Mouse (Mus musculus): Measurements from ENCODE around the gene Hck.

Hck gene

DNA sequence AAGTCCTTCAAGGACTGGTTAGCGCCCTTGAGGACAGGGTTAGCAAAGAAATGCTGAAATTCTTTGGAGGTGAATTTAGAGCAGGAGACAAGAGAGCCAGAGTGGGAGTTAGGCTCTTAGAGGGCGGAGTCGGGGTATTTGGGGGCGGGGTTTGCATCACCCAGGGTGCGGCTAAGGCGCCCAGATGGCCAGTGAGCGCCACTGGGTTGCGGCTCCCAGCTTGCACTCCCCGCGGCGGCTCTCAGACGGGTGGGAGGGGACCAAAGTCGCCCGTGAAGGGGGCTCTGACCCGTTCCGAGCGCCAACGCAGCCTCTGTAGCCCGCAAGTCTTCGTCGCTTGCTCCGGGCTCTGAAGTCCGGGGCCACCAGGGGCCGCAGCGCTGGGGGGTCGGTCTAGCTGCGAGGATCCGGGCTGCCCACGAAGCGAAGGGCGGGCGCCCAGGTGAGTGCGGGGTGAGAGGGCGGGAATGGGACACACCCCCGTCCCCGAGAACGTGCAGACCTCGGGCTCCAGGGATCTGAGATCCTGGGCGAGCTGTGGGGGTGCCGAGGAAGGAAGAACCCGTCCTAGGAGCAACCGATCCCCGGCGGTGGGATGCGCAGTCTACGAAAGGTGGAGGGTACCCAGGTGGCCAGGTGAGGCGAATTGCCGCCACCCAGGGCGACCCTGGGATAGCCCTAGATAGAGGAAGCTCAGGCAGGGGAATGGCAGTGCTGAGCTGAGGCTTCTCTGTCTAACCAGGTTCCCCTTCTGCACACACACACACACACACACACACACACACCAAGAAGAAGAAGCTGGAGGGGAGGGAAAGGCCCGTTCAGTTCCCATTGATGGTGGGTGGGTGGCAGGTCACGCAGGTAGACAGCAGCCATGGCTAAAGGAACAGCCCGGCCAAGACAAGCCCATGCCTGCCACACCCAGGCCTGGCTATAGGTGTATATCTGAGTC, at the start of gene Hck:
TSS of gene Hck (plus strand) at position 156 of the 952 bp plus-strand sequence.
- no peak for DNase-seq (ENCODE audit: low read depth, low spot score)

DNA sequence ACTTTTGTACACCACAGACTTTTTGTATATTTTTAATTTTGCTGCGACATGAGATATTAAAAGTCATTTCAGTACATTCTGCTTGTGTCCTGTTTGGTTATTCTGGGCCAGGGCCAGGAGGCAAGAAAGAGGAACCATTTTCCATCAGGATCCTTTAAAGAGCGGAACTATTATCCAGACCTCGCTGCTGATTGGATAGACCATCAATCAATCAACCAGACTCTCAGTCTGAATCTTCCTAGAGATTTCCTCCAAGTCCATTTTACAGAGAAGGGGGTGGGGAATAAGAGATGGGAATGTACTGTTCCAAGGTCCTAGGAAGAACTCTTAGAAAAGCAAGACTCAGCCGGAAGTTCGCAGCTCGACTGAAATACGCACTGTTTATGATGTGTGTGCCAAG, 48.1 kb upstream of the Hck start:
- no peak for DNase-seq (ENCODE audit: low read depth, low spot score)

DNA sequence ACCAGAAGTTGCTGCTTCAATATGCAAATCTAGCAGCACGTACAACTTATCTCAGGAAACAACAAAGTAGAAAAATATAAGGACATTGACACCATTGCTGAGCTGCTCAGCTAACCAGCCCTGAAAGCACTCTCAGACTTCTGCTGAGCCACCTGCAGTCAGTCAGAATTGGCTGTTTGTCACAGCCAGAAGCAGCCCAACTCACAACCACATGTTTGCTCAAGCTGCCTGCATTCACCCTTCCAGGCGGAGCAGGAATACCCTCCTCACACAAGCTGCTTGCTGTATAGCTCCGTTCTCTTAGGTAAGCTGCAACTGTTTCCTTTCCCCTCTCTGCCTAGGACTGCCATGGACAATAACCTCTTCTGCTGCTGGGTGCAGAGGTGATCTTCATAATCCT, 44.9 kb upstream of the Hck start:
- no peak for DNase-seq (ENCODE audit: low read depth, low spot score)

DNA sequence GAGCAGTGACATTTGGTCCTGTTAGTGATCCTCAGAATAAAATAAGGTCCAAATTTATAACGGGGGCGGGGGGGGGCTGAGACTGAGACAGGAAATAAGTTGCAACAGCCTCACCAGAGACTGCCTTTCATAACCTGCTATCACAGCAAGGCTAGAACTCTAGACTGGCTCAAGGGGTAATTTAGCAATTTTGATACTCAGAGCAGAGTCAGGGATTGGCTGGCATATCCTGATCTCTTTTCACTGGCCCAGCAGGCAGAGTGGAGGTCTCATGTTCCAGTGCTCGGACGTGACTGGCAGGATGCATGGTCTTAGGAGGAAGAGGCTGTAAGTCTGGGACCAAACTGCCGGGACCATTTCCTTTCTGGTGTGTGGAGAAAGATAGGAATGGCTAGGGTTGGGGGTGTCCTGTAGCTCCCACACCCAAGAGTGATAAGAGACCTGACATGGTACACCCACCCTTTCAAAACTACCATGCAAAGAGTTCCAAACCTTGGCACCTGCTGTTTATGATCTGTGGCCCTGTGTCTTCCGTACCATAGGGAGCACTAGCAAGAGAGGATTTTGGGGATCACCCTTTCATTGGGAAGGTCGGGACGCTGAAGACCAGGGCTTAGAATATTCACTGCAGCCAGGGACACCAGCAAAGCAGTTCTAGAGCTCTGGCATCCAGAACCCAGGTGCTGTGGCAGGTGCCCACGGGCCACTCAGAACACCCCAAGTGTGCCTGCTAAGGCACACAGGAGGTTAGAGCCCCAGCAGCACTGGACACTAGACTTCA, 43.9 kb upstream of the Hck start:
- no peak for DNase-seq (ENCODE audit: low read depth, low spot score)

DNA sequence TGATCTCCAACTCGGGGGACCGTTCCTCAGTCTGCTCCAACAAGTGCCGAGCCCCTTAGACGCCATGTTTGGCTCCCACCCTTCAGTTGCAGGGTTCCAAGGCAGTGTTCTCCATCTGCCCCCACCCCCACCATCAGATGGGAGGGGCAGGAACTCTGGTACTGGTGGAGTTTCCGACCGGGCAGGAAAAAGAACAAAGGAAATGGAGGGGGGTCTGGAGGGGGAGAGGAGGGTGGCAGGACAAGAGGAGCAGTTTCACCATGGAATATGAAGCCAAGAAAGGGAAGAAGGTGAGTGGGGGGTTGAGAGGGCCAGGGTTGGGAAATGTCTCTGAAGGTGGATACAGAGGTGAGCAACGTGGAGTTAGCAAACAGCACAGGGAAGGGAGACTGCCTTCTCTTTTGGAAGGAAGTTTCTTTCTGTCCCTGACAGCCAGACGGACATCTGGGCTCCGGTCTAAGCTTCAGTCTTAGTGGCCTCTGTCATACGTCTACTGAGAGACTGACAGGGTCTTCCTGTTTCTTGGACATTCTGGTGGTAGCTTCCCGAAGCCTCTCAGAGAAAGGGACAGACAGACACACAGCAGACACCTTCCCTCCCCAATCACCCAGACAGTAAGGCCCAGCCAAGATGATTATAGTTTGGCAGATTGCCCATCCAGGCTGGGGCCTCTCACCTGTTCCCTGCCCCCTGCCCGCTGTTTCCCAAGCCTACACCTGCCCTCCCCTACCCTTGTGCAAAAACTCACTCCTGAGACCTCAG, 42.3 kb upstream of the Hck start, which contains the start of gene Ccm2l:
TSS of gene Ccm2l (plus strand) at position 209 of the 762 bp plus-strand sequence.
- DNase-seq (ENCODE audit: low read depth, low spot score): no peak

DNA sequence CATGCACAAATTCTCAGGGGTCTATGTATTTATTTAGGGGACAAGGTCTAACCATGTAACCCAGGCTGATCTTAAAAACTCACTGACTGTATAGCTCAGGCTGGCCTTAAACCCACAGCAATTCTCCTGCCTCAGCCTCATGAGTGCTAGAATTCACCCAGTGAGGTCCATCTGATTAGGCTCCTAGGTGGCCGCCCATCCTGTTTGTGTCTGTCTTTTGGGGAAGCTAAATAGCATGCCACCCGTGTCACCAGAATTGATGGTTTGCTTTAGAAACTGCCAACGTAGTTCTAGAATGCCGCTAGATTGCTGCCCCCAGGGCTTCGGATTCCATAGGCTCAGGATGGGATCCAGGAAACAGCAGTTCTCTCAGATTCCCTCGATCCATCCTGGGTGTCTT, 41.3 kb upstream of the Hck start:
- DNase-seq (ENCODE audit: low read depth, low spot score): no peak

DNA sequence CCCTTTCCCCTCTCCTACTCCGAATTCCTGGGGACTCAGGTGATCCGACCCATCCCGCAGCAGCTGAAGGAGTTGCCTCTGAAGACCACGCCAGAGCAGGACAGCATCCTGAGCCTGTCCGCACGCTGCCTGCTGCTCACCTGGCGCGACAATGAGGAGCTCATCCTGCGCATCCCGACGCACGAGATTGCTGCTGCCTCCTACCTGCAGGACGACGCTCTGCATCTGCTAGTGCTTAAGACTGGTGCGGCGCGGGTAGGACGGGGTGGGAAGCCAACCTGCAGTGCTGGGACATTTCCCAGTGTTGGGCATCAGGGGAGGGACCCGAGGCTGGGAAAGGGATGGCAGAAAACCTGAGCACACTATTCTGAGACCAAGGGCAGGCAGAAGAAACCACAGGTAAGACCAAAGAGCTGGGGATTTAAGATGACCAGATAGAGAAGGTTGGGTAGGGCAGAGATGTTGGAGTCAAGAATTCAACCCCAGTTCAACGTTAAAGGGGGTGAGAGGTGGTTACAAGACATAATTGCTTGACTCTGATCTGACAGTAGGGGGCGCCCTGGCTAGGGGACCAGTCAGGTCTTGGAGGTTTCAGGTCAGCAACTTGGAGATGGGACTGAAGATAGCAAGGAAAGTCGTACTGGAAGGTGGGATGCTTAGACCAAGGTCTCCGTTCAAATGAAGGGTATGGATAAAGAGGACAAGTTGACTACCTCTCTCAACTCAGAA, 37.3 kb upstream of the Hck start:
- DNase-seq (ENCODE audit: low read depth, low spot score): no peak

DNA sequence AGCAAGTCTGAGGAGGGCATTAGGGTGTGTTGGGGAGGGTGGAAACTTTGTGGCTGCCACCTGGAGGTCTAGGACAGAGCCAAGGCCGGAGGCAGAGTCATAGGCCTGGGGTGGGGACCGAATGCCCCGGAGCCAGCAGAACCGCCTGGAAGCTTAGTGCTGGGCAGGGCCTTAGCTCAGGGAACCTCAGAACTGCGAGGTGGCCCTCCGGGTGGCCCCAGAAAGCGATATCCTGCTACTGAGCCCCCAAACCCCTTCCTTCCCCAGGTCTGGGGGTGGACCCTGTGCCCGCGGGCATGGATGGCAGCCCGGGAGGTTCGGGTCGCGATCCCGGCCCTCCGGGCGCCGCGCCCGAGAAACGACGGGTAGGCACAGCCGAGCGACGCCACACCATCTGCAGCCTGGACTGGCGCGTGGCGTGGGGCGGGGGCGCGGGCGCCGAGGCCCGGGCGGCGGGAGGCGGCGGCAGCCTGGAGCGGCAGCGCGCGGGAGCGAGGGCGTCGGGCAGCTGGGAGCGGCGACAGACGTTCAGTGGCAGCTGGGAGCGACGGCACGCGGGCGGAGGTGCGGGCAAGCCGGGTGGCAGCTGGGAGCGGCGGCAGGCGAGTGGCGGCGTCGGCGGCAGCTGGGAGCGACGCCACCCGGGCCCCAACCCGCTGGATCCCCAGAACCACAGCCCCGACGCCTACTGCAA, 36.6 kb upstream of the Hck start:
- no peak for DNase-seq (ENCODE audit: low read depth, low spot score)

DNA sequence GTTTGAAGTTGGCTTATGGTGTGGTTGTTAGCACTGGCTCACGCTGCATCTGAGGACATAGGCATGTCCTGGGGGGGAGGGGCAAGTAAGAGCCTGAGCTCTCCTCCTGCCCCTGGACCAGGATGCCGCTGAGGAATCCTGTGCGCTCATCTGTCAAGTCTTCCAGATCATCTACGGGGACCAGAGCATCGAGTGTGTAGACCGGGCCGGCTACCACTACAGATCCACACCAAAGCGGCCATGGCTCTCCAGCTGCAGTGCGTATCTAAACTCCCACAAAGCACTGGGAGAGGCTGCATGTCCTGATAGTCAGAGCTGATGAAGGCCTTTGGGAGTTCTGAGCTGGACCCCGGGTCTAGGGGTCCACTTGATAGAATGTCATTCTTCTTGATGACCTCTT, 33.6 kb upstream of the Hck start:
- no peak for DNase-seq (ENCODE audit: low read depth, low spot score)

DNA sequence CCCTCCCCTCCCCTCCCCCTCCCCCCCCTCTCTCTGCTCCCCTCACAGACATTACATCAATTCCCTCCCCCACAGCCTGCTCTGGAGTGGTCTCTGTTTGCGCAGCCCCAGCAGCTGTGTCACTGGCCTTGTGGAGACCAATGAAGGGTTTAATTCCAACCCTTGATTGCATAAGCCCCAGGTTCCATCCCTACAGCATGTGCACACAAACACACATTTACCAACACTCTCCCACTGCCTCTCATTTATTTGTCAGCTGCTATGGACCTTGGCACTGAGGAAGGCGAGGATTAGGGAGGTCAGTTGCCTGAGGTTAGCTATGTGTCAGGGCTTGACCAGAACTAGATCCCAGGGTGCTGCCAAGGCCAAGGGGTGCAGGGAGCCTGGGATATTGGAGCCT, 32.3 kb upstream of the Hck start:
- DNase-seq (ENCODE audit: low read depth, low spot score): no peak

DNA sequence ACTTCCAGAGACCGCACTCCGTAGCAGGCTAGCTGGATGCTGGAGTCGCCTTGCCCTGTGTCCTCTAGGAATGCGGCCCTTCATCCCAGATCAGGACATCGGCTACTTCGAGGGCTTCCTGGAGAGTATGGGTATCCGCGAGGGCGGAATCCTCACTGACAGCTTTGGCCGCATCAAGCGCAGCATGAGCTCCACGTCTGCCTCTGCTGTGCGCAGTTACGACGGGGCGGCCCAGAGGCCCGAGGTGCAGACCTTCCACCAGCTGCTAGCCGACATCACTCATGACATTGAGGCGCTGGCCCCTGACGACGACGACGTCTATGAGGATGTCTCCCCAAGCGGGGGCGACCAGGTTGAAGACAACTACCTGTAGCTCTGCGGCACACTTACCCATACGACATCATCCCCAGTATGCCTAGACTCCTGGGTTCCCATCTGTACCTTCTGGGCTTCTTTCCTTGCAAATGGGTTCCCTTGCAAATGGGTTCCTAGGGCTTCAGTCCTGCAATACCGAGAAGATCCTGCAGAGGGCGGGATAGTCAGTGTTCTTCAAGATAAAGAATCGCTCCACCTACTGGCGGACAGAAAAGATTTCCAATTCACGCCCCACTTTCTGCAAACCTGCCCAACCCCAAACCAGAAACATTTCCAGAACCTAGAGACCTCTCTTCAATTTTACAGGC, 27.3 kb upstream of the Hck start:
- peak; percentile 74 for DNase-seq (ENCODE audit: low read depth, low spot score)

DNA sequence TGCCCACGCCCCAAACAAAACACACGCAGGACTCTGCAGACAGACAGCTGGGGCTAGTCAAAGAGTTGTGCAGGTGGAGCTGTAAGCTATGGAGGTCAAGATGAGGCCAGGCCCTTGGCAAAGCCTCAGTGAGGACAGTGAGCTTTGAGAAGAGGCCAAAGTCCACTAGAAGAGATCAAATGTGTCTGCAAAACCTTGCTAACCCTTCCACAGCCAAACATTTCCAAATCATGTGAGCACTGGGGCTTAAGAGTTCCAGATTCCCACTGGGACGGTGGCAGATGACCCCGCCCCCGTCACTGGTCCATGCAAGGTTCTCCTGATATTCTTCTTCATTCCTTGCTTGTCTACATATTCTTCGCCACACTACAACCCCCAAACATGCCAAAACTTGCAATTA, 26.4 kb upstream of the Hck start:
- DNase-seq (ENCODE audit: low read depth, low spot score): no peak

DNA sequence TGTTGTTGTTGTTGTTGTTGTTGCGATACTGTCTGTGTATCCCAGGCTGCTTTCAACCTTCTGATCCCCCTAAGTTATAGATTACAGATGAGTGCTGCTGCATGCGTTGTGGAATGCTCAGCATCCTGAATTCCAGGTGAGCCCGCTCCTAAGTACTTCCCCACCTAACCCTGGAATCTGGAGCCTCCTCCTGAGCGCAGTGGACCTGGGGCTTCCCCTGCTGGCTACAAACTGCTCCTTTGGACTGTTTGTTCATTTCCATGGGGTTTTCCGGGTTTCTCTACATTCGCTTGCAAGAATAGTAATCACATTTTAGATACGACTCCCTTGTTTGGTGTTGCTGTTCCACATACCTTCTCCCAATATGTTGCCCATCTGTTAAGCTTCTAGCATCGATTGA, 25.0 kb upstream of the Hck start:
- no peak for DNase-seq (ENCODE audit: low read depth, low spot score)

DNA sequence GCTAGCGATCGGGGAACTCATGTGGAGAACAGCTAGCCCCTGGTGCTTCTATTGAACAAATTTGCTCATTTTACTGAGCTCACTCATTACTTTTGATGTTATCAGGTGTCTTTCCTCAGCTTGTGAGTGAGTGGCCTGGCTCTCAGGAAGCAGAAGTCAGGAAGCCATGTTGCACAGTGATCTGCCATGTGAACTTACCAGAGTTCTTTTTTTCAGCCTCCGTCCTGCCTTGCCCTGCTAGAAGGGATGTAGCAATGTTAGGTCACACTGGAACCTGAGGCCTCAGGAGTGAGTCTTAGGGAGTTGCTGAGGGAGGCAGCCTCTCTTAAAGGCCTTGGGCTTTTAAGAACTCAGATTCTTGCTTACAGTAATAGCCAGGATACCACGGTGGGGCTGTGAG, 24.4 kb upstream of the Hck start:
- no peak for DNase-seq (ENCODE audit: low read depth, low spot score)

DNA sequence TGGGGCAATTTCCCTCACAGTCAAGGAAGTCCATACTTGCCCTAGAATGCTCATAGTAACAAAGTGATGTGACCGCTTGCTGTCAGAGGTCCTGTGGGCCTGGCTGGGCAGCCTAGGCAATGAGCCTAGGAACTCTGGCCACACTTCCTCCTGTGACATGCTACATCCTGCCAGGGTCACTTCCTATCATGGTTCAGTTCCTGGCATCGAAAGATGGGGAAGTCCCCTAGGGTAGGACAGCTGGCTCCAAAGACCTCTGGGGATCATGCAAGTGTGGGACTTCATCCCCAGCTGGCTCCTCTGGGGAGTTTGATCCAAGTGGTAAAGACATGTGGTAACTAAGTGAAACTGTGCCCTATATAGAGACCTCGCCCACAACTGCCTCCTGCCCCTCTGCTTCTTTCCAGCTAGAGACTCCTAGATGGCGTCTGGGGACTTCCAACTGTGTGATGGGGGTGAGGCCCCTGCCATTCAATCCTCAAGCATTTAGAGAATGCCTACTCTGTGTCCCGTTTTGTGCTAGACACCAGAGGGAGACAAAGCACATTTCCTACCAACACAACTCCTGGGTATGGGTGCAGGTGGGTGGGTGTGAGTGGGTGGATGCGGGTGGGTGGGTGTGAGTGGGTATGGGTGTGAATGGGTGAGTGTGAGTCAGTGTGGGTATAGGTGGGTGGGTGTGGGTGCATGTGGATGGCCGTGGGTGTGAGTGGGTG, 23.8 kb upstream of the Hck start:
- no peak for DNase-seq (ENCODE audit: low read depth, low spot score)

DNA sequence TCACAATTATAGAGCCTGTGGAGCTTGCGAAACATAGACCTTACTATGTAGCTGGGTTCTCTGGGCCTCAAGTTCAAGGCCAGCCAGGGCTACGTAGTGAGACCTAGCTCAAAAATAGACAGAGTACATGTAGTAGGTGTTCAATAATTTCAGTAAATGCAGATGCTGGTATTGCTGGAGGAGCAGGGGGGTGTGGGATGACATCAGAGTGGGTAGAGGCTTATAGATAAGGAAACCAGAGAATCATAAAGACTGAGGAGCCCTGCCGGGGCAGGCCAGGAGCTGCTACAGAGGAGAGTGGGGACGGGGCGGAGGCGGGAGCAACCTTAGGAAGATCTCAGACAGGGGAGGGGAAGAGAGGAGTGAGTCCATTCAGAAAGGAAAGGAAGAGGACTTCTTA, 22.7 kb upstream of the Hck start:
- DNase-seq (ENCODE audit: low read depth, low spot score): no peak

DNA sequence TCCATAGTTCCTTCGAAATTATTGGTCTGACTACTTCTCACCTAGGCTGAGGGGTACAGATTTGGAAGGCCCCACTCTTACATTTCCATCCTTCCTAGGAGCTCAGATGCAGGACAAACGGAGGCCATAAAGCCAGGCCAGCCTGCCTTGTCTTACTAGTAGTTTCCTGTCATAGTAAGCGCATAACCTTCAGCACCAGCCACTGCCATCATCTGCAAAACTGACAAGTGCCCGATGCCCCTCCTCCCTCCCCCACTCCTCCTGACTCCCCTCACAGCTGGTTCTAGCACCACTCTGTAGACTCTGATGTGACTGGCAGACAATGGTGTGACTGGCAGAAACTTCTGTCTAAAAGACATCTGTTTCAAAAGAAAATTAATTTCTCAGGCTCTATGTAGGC, 22.1 kb upstream of the Hck start:
- DNase-seq (ENCODE audit: low read depth, low spot score): no peak

DNA sequence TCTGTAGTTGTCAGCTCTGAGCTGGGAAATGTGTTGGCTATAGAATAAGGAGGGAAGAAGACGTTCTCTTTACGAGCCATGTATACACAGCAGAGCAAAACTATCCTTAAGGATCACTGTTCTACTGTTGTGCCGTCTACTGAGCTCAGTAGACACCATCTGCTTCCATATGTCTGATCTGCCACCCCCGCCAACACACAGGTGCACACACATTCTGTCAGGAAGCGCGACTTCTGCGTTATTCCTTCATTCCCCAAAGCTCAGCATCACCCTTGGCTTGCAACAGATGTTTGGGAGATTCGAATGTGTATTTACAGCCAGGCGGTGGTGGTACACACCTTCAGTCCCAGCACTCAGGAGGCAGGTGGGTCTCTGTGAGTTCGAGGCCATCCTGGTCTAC, 21.2 kb upstream of the Hck start:
- DNase-seq (ENCODE audit: low read depth, low spot score): no peak

DNA sequence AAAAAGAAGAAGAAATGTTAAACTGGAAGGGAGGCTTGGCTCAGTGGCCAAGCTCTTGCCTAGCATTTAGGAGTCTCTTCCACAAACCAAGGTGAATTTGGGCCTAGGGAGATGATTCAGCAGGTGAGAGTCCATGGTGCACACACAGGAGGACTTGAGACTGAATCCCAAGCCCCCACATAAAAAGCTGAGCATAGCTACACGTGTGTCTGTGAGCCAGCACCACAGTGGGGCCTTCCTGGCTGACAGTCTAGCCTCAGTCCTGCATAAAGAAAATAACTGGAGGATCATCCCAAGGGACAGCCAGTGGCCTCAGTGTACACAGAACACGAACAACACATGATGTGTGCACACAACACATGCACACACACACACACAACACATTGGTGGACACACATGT, 19.0 kb upstream of the Hck start:
- no peak for DNase-seq (ENCODE audit: low read depth, low spot score)

Data from WW6 (cell line).